Mouse (Mus musculus): ENCODE measurements around the gene Azgp1. TPM values are rescaled to one million over a fixed set of nuclear protein-coding genes. Genes with fewer than 3 reads are reported as not detected.
"Not testable (repeated sequence)": the region's sequence is repeated elsewhere in the genome, so short reads cannot be mapped to it uniquely, and the experiment has no call there.

Azgp1 gene
- not detected in 2 replicates for polyA plus RNA-seq (2015; fragmentation: Nextera tagmentation; extraction: Ambion mirVana)

DNA sequence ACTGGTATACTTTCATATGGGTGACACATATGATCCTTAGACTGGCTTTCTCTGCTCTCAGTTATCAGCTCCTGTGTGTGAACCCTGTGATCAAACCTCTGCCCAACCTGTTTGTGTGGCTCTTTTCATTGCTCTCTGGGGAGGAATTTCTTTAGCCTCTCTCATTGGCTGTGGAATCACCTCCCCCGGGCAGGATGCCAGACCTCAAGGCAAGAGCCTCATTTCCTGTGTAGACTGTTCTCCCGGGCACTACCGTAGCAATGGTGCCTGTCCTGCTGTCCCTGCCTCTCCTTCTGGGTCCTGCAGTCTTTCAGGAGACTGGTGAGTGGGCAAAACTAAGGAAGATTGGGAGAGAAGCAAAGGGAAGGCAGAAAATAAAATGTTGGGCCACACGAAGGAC lies at the start of gene Azgp1:
TSS of gene Azgp1 (plus strand) at position 221 of the 400 bp plus-strand sequence.
- H3K4me2 ChIP-seq = no peak within 1 kb of the TSS
- no peak within 1 kb of the TSS for H3K27ac ChIP-seq (replicated peaks)
- no peak within 1 kb of the TSS for H3K9ac ChIP-seq
- no peaks in the 10 kb centered on the region for H3K36me3 ChIP-seq
- H3K4me3 ChIP-seq = no peak within 1 kb of the TSS
- H3K9me3 ChIP-seq = no peaks in the 10 kb centered on the region
- no peaks in the 10 kb centered on the region for H3K27me3 ChIP-seq
- WGBS = 82% methylated on average over 4 of the region's 4 CpGs
- H3K4me1 ChIP-seq (replicated peaks) = no peaks in the 10 kb centered on the region
- no peak for ATAC-seq (ENCODE audit: low read depth)

DNA sequence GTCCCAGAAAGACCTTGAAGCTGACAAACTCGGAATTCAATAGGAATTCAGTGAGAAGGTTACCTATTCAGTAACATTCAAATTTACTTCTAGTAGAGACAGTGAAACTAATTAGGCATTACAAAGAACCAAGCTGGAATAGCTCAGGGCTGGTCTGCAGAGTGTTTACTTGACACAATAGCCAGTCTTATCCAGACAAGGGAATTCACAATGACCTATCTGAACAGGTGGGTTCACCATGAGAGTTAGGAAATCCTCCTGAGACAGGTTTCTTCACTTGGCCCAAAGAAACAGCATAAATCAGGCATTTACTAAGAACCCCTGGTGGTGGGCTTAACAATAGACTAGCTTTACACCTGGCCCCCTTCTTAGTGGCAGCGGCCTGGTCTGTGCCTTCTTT lies 47.4 kb upstream of the Azgp1 start:
- WGBS = 72% methylated on average over 2 of the region's 2 CpGs
- H3K9me3 ChIP-seq; H3K36me3 ChIP-seq; H3K4me2 ChIP-seq; H3K4me1 ChIP-seq (replicated peaks); H3K27ac ChIP-seq (replicated peaks); H3K27me3 ChIP-seq; H3K9ac ChIP-seq; ATAC-seq (ENCODE audit: low read depth); H3K4me3 ChIP-seq: not testable (repeated sequence)

DNA sequence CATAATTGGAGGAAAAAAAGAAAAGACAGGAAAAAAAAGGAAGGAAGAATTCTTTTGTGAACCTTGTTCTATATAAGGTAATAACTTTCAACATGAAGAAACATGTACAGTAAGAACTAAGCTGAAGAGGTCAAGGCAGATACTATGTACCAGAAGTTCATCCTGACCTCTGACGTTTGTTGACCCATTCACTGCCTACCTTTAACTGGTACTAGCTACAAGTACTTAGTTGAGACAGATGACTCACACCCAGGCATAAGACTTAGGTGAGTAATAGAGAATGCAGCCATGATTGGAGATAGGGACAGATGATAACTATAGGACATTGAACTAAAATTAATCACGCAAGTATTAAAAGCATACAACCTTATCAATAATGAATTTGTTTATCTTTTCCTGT lies 44.8 kb upstream of the Azgp1 start:
- H3K9me3 ChIP-seq = 0 out of 2 replicates have a peak, but pooled peaks cover 3% of the 10 kb centered on the region
- no peak overlapping the region for H3K9ac ChIP-seq
- H3K4me1 ChIP-seq (replicated peaks) = no peaks in the 10 kb centered on the region
- H3K36me3 ChIP-seq = no peaks in the 10 kb centered on the region
- 89% methylated on average over 2 of the region's 2 CpGs for WGBS
- H3K27ac ChIP-seq (replicated peaks) = no peak overlapping the region
- no peak overlapping the region for H3K4me3 ChIP-seq
- no peak for ATAC-seq (ENCODE audit: low read depth)
- H3K4me2 ChIP-seq = no peak overlapping the region
- no peaks in the 10 kb centered on the region for H3K27me3 ChIP-seq

DNA sequence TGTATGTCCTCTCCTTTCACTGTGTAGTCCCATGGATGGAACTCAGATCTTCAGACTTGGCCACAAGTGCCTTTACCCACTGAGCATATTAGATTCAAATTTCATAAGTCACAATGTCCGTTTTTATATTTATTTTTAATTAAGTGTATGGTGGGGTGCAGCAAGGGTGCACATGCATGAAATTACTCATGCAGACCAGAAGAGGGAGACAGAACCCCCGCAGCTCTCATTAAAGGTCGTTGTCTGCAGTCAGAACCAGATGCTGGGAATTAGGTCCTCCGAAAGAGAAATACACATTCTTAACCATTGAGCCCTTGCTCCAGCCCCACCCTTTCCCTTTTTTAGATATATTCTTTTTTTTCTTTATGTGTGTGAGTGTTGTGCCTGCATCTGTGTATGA lies 44.1 kb upstream of the Azgp1 start:
- no peak for ATAC-seq (ENCODE audit: low read depth)
- no peak overlapping the region for H3K4me2 ChIP-seq
- 69% methylated on average over 4 of the region's 4 CpGs for WGBS

DNA sequence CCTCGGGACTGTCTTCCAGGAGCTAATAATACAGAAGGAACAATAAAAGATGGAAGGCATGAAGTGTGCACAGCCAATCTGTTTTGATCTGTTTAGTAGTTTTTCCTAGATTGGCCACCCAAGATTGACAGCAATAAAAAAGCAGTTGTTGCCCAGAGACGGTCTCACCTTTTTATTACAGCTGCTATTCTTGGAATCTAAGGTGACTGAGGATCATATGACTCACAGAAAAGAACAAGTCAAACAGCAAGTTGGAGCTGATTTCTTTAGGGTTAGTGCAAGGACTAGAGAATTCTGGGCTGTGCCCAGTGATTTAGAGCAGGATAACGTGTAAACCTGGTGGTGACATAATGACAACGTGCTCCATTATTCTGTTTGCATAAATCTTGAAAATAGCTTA lies 40.4 kb upstream of the Azgp1 start:
- H3K9ac ChIP-seq = no peak overlapping the region
- H3K4me3 ChIP-seq = no peak overlapping the region
- ATAC-seq (ENCODE audit: low read depth) = no peak
- H3K4me1 ChIP-seq (replicated peaks) = no peaks in the 10 kb centered on the region
- H3K4me2 ChIP-seq = no peak overlapping the region
- 0 out of 2 replicates have a peak, but pooled peaks cover 3% of the 10 kb centered on the region for H3K9me3 ChIP-seq
- H3K27me3 ChIP-seq = no peaks in the 10 kb centered on the region
- 82% methylated on average over 4 of the region's 4 CpGs for WGBS
- H3K27ac ChIP-seq (replicated peaks) = no peak overlapping the region
- no peaks in the 10 kb centered on the region for H3K36me3 ChIP-seq

More for the DNA sequence above, 44.1 kb upstream of the Azgp1 start:
- no peak overlapping the region for H3K9ac ChIP-seq
- H3K27me3 ChIP-seq = no peaks in the 10 kb centered on the region
- H3K4me1 ChIP-seq (replicated peaks) = no peaks in the 10 kb centered on the region
- no peak overlapping the region for H3K27ac ChIP-seq (replicated peaks)
- no peak overlapping the region for H3K4me3 ChIP-seq
- H3K36me3 ChIP-seq = no peaks in the 10 kb centered on the region
- H3K9me3 ChIP-seq = 0 out of 2 replicates have a peak, but pooled peaks cover 3% of the 10 kb centered on the region

DNA sequence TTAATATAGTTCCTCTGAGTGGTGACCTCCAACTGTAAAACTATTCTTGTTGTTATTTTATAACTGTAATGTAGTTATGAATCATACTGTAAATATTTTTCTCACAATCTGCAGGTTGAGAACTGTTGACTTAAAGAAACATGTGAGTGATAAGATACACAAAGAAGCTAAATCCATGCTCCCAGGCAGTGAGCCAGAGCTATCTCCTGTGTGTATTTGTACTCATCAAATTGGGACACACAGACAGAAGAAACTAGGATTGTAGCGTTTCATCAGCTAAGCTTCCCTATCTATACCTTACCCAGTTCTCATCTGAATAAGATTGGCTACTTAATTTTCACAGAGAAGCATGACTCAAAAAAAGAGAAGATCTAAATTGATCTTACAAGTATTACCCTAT lies 38.2 kb upstream of the Azgp1 start:
- Histone ChIP-seq H3K9ac (no peak overlapping the region), H3K4me3 (no peak overlapping the region), H3K36me3 (no peaks in the 10 kb centered on the region), H3K4me2 (no peak overlapping the region), H3K27ac (replicated peaks) (no peak overlapping the region), H3K9me3 (no peaks in the 10 kb centered on the region), H3K4me1 (replicated peaks) (no peaks in the 10 kb centered on the region), H3K27me3 (no peaks in the 10 kb centered on the region)
- ATAC-seq (ENCODE audit: low read depth) = no peak
- WGBS = 83% methylated on average over 1 of the region's 1 CpGs

DNA sequence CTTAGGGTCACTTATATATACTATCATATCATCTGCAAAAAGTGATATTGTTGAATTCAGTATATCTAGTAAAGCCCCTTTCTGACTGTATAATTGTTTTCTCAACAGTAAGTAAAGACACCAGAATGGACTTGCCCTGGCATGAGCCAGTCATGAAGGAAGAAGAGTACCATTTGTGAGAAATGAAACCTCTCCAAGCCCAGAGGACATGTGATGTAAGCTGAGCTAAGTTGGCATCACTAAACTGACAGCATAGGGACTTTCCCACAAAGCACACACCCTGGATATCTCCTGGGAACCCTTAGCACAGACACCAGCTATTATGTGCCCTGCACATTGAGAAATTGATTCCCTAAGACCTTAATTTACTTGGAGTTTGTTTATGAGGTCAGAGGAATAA lies 34.0 kb upstream of the Azgp1 start:
- no peak overlapping the region for H3K9ac ChIP-seq
- ATAC-seq (ENCODE audit: low read depth) = no peak
- H3K4me3 ChIP-seq = no peak overlapping the region
- no peaks in the 10 kb centered on the region for H3K36me3 ChIP-seq
- no peak overlapping the region for H3K27ac ChIP-seq (replicated peaks)
- H3K4me2 ChIP-seq = no peak overlapping the region
- no peaks in the 10 kb centered on the region for H3K9me3 ChIP-seq
- H3K4me1 ChIP-seq (replicated peaks) = no peaks in the 10 kb centered on the region
- H3K27me3 ChIP-seq = no peaks in the 10 kb centered on the region

DNA sequence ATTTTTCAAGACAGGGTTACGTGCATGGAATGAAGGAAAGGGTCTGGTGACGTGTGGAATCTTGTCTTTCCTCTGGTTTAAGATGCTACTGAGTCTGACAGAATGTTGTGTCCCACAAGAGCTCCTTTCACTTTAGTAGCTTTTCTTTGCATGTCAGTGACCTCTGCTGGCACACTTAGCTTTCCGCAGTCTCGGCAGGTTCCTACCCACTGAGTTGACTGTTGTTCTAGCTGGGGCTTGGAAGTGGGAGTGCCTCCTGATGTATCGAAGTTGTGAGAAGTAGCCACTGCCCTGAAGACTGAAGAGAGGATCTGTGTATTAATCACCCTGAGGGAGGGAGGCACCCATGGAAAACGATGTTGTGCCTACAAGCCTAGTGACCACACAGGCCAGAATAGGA lies 30.1 kb upstream of the Azgp1 start:
- Histone ChIP-seq H3K27ac (replicated peaks) (no peak overlapping the region), H3K27me3 (no peaks in the 10 kb centered on the region), H3K4me3 (no peak overlapping the region), H3K36me3 (no peaks in the 10 kb centered on the region), H3K4me1 (replicated peaks) (no peaks in the 10 kb centered on the region), H3K9ac (no peak overlapping the region), H3K9me3 (no peaks in the 10 kb centered on the region), H3K4me2 (no peak overlapping the region)
- WGBS = 44% methylated on average over 6 of the region's 6 CpGs
- no peak for ATAC-seq (ENCODE audit: low read depth)

DNA sequence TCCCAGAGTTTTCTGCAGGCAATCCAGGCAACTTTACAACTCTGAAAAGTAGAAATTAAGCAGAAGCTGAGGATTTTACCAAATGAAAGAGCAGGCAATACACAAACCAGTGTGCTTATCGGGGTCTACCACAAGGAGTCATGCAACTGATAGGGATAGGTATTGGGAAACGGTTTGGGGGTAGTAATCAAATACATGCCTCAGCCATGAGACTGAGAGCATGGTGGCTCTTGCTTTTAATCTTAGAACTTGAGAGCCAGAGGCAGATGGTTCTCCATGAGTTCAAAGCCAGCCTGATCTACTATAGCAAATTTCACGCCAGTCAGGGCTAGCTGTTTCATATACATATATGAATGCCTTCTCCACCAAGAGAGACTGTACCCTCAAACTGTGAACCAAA lies 24.9 kb upstream of the Azgp1 start:
- H3K4me1 ChIP-seq (replicated peaks) = no peaks in the 10 kb centered on the region
- H3K4me3 ChIP-seq = no peak overlapping the region
- no peaks in the 10 kb centered on the region for H3K27me3 ChIP-seq
- no peak overlapping the region for H3K9ac ChIP-seq
- H3K27ac ChIP-seq (replicated peaks) = no peak overlapping the region
- H3K4me2 ChIP-seq = no peak overlapping the region
- ATAC-seq (ENCODE audit: low read depth) = no peak
- H3K9me3 ChIP-seq = no peaks in the 10 kb centered on the region
- no peaks in the 10 kb centered on the region for H3K36me3 ChIP-seq
- 87% methylated on average over 3 of the region's 3 CpGs for WGBS

DNA sequence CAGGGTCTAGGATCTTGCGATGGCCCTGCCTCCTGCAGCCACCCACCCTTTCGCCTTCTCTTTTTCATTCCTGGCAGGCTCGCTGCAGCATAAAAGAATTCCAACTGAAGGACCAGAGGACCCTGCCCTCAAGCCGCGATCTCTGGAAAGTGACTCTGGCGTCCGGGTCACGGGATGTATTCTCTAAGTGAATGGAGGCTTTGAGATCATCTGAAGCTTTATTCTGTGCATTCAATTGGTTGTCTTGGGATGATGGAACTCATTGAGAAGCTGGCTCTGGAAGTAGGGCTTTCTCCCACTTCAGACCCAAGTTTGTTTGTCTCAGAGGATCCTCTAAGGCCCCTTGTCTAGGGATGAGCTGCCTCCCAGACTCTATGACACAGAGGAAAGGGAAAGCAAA lies 18.4 kb upstream of the Azgp1 start, which contains the start of gene Gjc3:
TSS of gene Gjc3 (minus strand) at position 154 of the 400 bp plus-strand sequence.
- Histone ChIP-seq H3K4me1 (replicated peaks) (no peaks in the 10 kb centered on the region), H3K4me3 (no peak within 1 kb of the TSS), H3K9me3 (no peaks in the 10 kb centered on the region), H3K27ac (replicated peaks) (no peak within 1 kb of the TSS), H3K9ac (no peak within 1 kb of the TSS), H3K4me2 (no peak within 1 kb of the TSS), H3K27me3 (no peaks in the 10 kb centered on the region), H3K36me3 (no peaks in the 10 kb centered on the region)
- 64% methylated on average over 8 of the region's 8 CpGs for WGBS
- no peak for ATAC-seq (ENCODE audit: low read depth)

DNA sequence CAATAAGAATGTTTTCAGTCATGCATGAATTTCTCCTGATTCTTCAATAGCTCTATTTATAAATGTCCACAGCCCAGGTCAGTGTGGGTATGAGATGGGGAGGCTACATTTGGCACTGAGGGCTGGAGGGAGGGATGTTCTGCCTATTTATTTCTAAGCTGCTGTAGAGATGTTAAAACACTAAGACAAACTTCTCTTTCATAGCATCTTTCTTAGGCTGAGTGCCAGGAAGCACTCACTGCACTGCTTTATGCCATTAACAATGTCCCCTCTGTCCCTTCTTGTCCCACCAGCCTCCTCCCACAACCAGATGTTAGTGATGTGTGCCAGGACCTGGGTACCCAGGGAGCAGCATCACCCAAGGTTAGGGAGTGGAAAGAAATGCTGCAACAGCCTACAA lies 14.8 kb upstream of the Azgp1 start:
- H3K4me2 ChIP-seq = no peak overlapping the region

DNA sequence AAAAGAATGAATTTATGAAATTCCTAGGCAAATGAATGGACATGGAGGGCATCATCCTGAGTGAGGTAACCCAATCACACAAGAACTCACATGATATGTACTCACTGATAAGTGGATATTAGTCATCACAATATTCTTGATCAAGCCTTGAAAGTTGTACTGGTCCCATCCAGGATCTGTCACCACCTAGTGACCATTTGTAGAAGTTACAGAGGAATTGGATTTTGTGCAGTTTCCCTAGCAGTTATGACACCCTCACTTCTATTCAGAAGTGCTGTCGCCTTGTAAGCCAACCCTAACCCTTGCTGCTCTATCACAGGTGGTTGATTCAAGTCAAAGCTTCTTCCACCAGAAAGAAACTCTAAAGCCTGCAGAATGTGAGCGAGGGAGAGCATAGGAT lies 8.2 kb upstream of the Azgp1 start:
- H3K36me3 ChIP-seq = no peaks in the 10 kb centered on the region
- no peaks in the 10 kb centered on the region for H3K27me3 ChIP-seq
- ATAC-seq (ENCODE audit: low read depth) = no peak
- H3K9ac ChIP-seq = no peak overlapping the region
- no peaks in the 10 kb centered on the region for H3K4me1 ChIP-seq (replicated peaks)
- no peaks in the 10 kb centered on the region for H3K9me3 ChIP-seq
- H3K4me2 ChIP-seq = no peak overlapping the region
- H3K27ac ChIP-seq (replicated peaks) = no peak overlapping the region
- 71% methylated on average over 2 of the region's 2 CpGs for WGBS
- H3K4me3 ChIP-seq = no peak overlapping the region

More for the DNA sequence above, 14.8 kb upstream of the Azgp1 start:
- no peak overlapping the region for H3K4me3 ChIP-seq
- no peak overlapping the region for H3K27ac ChIP-seq (replicated peaks)
- H3K27me3 ChIP-seq = no peaks in the 10 kb centered on the region
- H3K36me3 ChIP-seq = no peaks in the 10 kb centered on the region
- no peaks in the 10 kb centered on the region for H3K9me3 ChIP-seq
- no peak overlapping the region for H3K9ac ChIP-seq
- no peaks in the 10 kb centered on the region for H3K4me1 ChIP-seq (replicated peaks)
- ATAC-seq (ENCODE audit: low read depth) = peak; percentile 63; the same call in 1 of the 2 replicates

DNA sequence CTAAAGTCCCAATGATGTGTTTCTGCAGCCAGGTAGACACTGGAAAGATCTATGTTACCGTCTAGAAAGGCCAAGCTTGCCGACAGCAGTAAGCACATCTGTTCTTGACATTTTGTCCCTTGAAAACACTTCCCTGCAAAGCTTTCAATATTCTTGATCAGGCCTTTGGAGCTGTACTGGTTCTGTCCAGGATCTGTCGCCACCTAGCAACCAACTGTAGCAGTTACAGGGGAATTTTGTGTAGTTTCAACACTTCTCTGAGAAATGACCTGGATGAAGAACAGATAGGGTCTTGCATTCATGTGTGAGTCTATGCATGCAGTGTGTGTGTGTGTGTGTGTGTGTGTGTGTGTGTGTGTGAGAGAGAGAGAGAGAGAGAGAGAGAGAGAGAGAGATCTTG lies 7.6 kb upstream of the Azgp1 start:
- Histone ChIP-seq H3K36me3 (no peaks in the 10 kb centered on the region), H3K9me3 (no peaks in the 10 kb centered on the region), H3K4me2 (no peak overlapping the region), H3K4me1 (replicated peaks) (no peaks in the 10 kb centered on the region), H3K9ac (no peak overlapping the region), H3K27ac (replicated peaks) (no peak overlapping the region), H3K27me3 (no peaks in the 10 kb centered on the region), H3K4me3 (no peak overlapping the region)
- WGBS = 62% methylated on average over 3 of the region's 3 CpGs
- ATAC-seq (ENCODE audit: low read depth) = no peak

All from neural tube, embryonic 13.5 days (tissue).